Mouse (Mus musculus) kidney, postnatal 25 days (tissue): ENCODE data around the gene Mrpl50.
A peak's percentile ranks its signal among the peaks of the same experiment; 100 is the strongest.
"Not testable (repeated sequence)": the region's sequence is repeated elsewhere in the genome, so short reads cannot be mapped to it uniquely, and the experiment has no call there.

ENCODE experiments used
- DNase-seq, 2 experiments: peaks; one replicate each; pipeline ENCODE4 v3.0.0; 2021; ENCODE audit warnings: mixed read lengths in 2 of 2

The Mrpl50 gene

GRCm38 (mm10) chr4:49520572-49521340 is at the start of gene Mrpl50, which contains the start of gene Zfp189:
Gene Mrpl50, minus strand, starts transcription at chr4:49521093.
Gene Zfp189, plus strand, starts transcription at chr4:49521176.
- peak; percentile 95 to 98 for DNase-seq

DNA sequence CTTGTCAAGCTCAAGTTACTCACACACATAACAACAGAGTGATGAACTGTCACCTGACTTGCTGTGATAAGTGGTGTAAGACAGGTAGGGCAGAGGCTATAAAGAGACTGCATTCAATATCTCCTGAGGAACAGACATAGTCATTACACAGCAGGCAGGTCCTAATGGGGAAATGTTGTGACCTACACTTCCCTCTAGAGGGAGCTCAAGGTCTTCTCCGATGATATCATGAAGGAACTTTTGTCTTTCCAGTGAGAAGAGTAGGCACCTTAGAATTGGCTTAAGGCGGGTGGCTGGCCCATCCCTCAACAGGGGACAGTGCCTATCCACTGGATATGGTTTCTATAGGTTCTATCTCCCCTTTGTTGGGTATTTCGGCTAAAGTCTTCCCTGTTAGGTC is 46.7 kb upstream of the Mrpl50 start:
- DNase-seq, result peak; percentile 57 to 82

GRCm38 (mm10) chr4:49559915-49560772 is 39.3 kb upstream of the Mrpl50 start:
- DNase-seq, result peak; percentile 96 to 98

- no peak for DNase-seq
These were observed 37.3 kb upstream of the Mrpl50 start for GRCm38 (mm10) chr4:49558181-49558580.

DNA sequence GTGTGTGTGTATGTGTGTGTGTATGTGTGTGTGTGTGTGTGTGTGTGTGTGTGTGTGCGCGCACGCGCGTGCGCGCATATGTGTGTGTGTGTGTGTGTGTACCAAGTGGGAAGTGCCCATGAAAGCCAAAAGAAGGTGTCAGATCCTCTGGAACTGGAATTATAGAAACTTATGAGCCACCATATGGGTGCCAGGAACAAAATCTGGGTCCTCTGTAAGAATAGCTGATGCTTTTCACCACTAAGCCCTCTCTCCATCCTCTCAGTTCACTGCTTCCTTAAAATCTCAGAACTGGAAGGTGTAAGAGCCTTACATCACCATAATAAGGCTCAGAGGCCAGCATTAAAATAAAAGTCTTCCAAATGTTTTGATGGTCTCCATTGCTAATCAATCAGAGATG is 36.5 kb upstream of the Mrpl50 start:
- no peak for DNase-seq

GRCm38 (mm10) chr4:49553380-49553779 is 32.5 kb upstream of the Mrpl50 start:
- DNase-seq, result peak; percentile 55 to 93

GRCm38 (mm10) chr4:49549383-49549782 is 28.5 kb upstream of the Mrpl50 start, which contains the start of gene Aldob:
Gene Aldob, minus strand, starts transcription at chr4:49549546.
- DNase-seq, result peak; percentile 84 to 87

DNA sequence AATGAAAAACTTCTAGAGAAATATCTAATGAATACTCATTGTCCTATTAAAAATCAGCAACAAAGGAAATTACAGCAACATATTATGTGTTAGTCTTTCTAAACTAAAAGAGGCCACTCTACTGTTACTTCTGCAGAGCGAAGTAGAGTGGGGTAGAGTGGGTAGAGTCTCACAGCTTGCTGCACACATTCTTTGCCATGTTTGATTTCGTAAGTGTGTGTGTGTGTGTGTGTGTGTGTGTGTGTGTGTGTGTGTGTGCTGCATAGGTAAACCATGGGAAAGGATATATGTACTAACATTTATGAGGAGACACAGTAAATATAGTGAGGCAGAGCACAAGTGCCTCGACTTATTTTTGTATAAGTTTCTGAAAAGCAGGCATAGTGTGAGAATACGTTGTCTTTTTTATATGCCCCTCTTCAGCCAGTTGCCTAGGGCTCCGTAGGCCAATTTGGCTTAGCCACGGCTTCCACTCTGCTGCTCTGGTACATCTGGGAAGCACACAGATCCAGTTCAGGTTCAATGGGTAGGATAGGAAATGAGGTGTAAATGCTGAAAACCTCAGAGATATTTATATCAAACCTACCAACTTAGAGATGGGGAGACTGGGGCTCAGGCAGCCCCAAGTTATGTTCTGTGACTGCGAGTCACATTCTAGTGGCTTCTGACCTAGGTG is 26.8 kb upstream of the Mrpl50 start:
- no peak for DNase-seq

- DNase-seq, result peak; percentile 55 to 61
These were observed 26.1 kb upstream of the Mrpl50 start for GRCm38 (mm10) chr4:49546873-49547543.

DNA sequence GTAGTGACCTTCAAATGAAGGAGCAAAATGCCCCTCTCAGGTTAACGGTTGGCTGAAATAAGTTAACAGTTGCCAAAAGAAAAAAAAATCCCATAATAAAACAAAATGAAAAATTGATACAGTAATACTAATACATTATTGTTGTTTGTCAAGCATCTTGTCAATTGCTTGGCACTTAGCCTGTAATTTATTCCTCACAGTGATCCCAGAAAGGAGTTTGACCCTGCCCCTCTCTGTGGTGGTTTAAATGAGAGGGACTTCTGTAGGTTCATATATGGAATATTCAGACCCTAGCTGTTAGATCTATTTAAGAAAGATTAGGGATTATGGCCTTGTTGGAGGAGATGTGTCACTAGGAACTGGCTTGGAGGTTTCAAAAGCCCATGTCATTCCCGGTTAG is 25.1 kb upstream of the Mrpl50 start:
- DNase-seq, result no peak

- DNase-seq, result peak in 1 of 2 experiments; percentile 47
These were observed 20.1 kb upstream of the Mrpl50 start for GRCm38 (mm10) chr4:49540966-49541365.

- DNase-seq, result peak in 1 of 2 experiments; percentile 42
These were observed 18.8 kb upstream of the Mrpl50 start for GRCm38 (mm10) chr4:49539665-49540064.

DNA sequence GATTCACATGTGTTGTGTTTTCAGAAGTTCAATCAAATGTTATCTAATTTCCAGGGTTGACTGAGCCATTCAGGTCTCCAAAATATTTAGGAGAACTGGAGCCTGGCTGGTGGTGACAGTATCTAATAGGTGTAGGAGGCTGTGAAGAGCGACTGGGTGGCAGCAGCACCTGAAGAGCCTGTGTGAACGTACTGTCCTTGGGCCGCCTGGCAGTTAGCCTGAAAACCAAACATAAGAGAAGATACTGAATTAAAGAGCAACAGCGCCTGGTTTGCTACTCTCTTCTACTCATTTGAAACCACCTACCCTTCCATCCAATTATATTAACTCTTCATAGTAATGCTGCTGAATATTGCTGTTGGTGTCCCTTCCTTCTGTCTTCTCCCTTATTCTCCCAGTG is 15.8 kb upstream of the Mrpl50 start:
- DNase-seq, result peak in 1 of 2 experiments; percentile 46

- peak in 1 of 2 experiments; percentile 53 for DNase-seq
These were observed 14.9 kb upstream of the Mrpl50 start for GRCm38 (mm10) chr4:49535675-49536294.

DNA sequence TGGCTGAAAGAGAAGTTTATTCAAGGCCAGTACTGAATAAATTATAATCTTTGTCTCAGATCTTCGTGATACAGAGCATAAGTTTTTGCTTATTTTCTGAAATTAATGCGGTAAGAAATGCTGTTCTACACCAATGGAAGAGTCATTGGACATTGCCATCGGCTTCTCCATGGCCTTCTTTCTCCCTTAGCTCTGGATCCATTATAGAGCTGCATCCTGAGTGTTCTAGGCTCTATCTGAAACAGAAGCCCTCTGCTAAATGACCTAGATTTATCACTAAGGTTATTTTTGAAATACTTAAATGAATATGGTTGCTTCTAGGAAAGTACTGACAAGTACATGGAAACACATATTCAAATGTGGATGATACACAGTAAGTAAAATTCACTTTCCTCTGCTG is 14.1 kb upstream of the Mrpl50 start:
- no peak for DNase-seq

- DNase-seq, result peak in 1 of 2 experiments; percentile 51
These were observed 1.7 kb upstream of the Mrpl50 start for GRCm38 (mm10) chr4:49522576-49522975.

GRCm38 (mm10) chr4:49521346-49521745 is 453 bp upstream of the Mrpl50 start:
- no peak for DNase-seq

GRCm38 (mm10) chr4:49519476-49519875 is 1.4 kb downstream of the Mrpl50 start:
- DNase-seq, result no peak

GRCm38 (mm10) chr4:49514441-49514840 is 6.5 kb downstream of the Mrpl50 start:
- peak in 1 of 2 experiments; percentile 22 for DNase-seq

- DNase-seq, result no peak
These were observed 8.3 kb downstream of the Mrpl50 start for GRCm38 (mm10) chr4:49512636-49513035.

GRCm38 (mm10) chr4:49510236-49510835 is 10.6 kb downstream of the Mrpl50 start:
- not testable (repeated sequence) for DNase-seq
